Mouse (Mus musculus) G1E-ER4 (cell line): Measurements from ENCODE around the gene Itga9. TPM values are rescaled to one million over a fixed set of nuclear protein-coding genes. Genes with fewer than 3 reads are reported as not detected.

ENCODE experiments used
- GATA1 ChIP-seq: IDR thresholded peaks from one replicate; pipeline ENCODE4 v1.8.0; 2012; ENCODE audit warnings: low read length, inconsistent platforms
- polyA plus RNA-seq: library from polyadenylated mRNA; stranded (reverse); fragments of >175 nt; gene quantifications from 2 replicates; pipeline ENCODE4 v1.2.3, GENCODE M21; 2012

The Itga9 gene
- polyA plus RNA-seq, 1 experiment, result not detected

DNA sequence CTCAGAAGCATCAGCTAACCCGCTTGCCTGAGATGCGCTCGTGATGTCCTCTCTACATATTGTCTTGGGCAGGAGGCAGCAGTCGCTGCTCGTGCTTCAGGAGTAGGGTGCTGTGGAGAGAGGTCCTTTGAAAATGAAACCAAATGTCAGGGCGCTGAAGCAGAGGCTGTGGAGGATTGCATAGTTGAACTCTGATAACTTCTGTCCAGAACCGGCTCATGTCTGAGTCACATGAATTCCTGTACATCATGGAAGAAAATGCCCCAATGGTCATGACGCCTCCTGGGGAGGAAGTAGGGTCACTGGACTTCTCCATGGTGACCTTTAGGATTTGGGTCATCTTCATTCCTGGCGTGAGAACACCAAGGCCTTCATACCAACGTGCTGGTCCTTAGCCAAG, 56.0 kb downstream of the Itga9 start:
- no peak for TF ChIP-seq GATA1

DNA sequence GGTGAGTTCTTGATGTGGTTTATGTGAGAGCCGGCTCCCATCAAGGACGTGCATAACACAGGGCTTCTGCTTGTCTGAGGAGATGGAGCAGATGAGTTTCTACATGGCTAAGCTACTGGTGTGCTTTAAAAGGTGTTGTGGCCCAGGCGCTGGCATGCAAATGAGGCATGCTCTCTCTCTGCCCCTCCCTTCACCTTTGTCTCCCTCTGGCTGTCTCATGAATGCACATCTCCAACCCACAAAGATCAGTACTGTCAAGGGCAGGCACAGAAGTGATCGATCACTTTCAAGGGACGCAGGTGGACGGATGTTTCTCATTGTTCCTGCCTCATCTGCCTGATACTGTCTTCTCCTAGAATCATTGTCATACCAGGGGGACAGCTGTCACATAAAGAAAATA, 57.4 kb downstream of the Itga9 start:
- TF ChIP-seq GATA1, result no peak

- no peak for TF ChIP-seq GATA1
These were observed 59.6 kb downstream of the Itga9 start for GRCm38 (mm10) chr9:118666069-118666468.

DNA sequence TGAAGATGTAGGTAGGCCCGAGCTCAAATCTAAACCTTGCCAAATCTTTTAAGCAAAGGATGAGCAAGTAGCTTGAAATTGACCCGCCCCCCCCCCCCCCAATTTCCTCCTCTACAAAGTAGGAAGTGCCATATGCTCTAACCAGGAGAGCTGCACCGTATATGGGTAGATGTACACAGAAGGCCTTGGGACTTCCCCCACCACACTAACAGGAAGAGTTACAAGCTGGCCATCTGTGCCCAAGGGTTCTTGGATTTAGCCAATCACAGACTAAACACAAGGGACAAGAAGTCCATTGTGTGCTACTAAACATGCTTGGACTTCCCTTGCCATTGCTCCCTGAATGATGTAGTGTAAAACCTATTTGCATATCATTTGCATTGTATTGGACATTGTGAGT, 63.2 kb downstream of the Itga9 start:
- TF ChIP-seq GATA1, result no peak

DNA sequence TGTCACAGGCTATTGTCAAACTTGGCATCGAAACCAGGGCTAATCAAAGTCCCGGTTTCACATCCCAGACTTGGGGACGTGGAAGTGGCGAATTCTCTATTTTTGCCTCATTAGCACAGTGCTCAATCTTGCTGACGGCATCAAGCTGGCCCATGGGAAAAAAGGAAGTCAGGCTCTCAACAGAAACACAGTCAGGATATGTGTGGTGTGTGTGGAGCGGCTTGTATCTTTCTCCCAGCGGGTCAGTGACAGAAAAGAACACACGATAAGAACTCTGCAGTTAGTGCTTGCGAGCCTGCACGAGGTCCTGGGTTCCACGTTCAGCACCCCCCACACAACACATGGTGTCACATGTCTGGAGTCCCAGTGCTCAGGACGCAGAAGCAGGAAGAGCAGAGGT, 67.8 kb downstream of the Itga9 start:
- TF ChIP-seq GATA1, result no peak

- no peak for TF ChIP-seq GATA1
These were observed 68.3 kb downstream of the Itga9 start for GRCm38 (mm10) chr9:118674761-118675160.

GRCm38 (mm10) chr9:118675573-118676170, 69.2 kb downstream of the Itga9 start:
- TF ChIP-seq GATA1, result no peak

- no peak for TF ChIP-seq GATA1
These were observed 70.2 kb downstream of the Itga9 start for GRCm38 (mm10) chr9:118676692-118677091.

DNA sequence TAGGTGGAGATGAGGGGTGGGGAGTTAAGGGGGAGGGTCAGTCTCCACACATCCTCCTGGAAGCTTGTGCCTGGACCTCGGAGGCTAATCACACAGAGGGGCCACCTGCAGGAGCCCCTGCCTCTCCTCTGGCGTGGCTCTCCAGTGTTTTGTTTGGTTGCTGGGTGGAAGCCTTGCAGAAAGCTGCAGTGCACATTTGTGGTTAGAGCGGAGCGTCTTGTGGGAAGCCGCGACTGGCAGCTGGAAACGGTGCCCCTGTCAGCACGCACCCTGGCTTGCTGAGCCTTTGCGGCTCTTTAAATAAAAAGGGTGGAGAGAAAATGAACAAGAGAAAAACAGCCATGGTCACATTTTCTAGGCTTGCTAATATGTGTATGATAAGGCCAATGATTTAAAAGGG, 70.9 kb downstream of the Itga9 start:
- no peak for TF ChIP-seq GATA1

GRCm38 (mm10) chr9:118678020-118678750, 71.7 kb downstream of the Itga9 start:
- TF ChIP-seq GATA1, result no peak

DNA sequence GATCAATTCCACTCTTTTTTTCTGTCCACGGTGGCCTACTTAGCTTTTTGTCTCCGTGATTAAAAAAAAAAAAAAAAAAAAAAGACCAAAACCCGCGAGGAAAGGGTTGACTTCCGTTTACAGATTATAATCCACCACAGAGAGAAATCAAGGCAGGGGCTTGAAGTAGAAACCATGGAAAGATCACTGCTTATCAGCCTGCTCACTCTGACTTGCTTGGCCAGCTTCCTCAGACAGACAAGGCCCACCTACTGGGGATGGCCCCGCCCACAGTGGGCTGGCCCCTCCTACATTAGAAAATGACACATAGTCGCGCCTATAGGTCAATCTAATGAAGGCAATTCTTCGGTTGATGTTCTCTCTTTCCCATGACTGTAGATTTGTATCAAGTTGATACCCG, 72.3 kb downstream of the Itga9 start:
- TF ChIP-seq GATA1, result no peak

GRCm38 (mm10) chr9:118681506-118681905, 75.0 kb downstream of the Itga9 start:
- no peak for TF ChIP-seq GATA1

GRCm38 (mm10) chr9:118682154-118682553, 75.7 kb downstream of the Itga9 start:
- no peak for TF ChIP-seq GATA1

DNA sequence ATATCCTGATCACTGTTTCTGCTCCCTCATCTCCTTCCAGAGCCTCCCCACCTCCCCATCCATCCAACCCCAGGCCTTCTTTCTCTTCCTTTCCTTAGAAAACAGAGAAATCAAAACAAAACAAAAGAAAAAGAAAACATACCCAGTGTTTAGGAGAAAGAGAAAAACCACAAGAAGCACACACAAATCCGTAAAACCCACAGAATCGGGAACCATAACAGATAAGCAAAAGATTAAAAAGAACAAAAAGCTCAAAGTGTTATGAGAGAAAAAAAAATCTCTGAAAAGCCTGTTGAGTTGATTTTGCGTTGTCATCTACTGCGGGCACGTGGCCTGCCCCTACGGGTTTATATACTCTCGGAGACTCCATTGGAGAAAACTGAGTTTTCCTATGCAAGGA, 77.0 kb downstream of the Itga9 start:
- no peak for TF ChIP-seq GATA1

- TF ChIP-seq GATA1, result no peak
These were observed 77.9 kb downstream of the Itga9 start for GRCm38 (mm10) chr9:118684343-118684742.

GRCm38 (mm10) chr9:118686166-118686961, 79.9 kb downstream of the Itga9 start:
- TF ChIP-seq GATA1, result no peak

- TF ChIP-seq GATA1, result no peak
These were observed 81.8 kb downstream of the Itga9 start for GRCm38 (mm10) chr9:118688248-118688647.
